Mouse (Mus musculus) frontal cortex, postnatal 25 days (tissue): Measurements from ENCODE around the gene Rubcn.

Source experiments
- DNase-seq, 2 experiments: peaks; one replicate each; pipeline ENCODE4 v3.0.0; 2022; ENCODE audit warnings: low spot score in 2 of 2

The Rubcn gene

DNA sequence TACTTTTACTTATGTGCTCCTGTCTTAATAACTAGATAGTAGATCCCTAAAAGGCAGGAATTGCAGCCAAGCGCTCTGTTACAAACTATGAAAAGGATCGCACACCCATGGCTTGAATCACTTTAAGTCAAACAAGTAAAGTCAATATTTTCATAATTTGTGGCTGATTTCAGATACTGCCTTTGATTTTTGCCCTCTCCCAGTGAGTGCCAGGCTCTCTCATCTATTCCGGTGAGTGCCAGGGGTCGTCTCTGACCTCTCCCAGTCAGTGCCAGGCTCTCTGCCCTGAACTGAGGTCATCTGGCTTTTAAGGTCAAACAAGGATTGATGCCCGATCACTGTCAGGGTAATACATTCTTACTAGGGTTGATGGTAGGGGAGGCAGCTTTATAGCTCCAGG is 59.1 kb downstream of the Rubcn start:
- no peak for DNase-seq

DNA sequence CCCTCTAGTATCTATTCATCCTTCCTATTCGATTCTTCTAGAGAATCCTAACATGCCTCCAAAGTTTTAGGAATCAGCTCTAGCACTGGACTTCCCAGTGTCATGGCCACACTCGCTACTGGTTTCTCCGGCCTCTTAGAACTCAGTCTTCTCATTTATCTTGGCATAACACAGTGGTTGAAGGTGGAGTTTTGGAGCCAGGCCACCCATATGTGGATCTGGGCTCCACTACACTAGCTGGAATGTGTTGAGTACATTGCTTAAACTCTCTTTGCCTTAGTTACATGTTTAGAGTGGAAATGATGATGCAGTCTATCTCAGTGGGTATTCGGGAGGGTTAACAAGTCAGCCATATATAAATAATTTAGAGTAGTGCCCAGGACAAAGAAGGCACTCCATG is 59.5 kb downstream of the Rubcn start:
- no peak for DNase-seq

GRCm38 (mm10) chr16:32815160-32815605 is 62.4 kb downstream of the Rubcn start:
- no peak for DNase-seq

DNA sequence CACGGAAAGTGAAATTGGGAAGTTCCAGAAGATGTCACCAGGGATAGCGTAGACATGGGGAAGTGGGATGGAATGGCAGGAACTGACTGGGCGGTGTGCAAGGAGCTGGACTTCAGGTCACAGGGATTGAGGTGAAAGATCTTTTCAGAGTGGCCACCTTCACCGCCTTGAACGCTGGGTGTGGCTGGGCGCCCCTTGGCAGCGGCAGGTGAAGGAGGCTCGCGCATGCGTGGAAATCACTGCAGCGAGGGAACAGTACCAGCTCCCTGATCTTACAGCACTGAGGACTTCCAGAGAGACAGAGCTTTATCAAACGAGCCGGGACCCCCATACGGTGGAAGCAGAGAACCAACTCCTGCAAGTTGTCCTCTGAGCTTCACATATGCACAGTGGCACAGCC is 63.0 kb downstream of the Rubcn start:
- peak in 1 of 2 experiments; percentile 17 for DNase-seq

- no peak for DNase-seq
These were observed 63.8 kb downstream of the Rubcn start for GRCm38 (mm10) chr16:32813771-32814170.

DNA sequence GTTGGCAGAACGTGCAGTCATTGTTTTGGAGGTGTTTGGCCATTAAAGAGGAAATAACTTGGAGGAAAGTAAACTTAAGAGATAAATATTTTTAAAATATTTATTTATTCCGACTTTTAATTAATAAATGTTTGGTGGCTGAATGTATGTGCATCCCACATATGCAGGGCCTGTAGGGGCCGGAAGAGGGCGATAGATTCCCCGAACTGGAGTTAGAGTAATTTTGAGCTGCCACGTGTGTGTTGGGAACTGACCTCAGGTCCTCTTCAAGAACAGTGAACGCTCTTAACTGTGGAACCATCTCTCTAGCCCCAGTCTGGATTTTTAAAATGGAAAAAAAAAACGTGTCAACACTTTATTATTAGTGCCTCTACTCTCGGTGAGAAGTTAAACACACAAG is 64.2 kb downstream of the Rubcn start:
- DNase-seq: no peak

DNA sequence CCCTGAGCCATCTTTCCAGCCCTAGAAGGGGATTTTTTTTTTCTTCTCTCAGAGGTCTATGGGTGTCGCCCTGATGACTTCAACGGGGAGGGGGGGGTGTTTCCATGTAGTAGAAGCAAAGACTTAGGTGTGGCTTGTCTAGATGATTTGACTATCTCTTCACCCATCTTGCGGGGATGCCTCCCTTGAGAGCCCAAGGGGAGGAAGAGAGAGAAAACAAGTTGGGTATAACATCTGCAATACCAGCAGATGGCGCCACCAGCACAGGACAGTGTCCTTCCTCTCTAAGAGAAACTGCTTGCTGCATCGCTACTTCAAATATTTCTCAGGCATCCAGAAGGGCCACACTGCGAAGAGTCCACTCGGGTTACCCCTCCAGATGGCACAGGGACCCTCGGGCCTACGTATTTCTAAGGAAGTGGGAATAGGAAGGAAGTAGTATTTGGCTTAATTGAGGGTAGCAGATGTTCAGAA is 64.6 kb downstream of the Rubcn start:
- DNase-seq: peak; percentile 64 to 78

- DNase-seq: no peak
These were observed 67.2 kb downstream of the Rubcn start, which contains the start of gene Smbd1 for GRCm38 (mm10) chr16:32810321-32810720. Gene Smbd1, minus strand, starts transcription at chr16:32810477.

DNA sequence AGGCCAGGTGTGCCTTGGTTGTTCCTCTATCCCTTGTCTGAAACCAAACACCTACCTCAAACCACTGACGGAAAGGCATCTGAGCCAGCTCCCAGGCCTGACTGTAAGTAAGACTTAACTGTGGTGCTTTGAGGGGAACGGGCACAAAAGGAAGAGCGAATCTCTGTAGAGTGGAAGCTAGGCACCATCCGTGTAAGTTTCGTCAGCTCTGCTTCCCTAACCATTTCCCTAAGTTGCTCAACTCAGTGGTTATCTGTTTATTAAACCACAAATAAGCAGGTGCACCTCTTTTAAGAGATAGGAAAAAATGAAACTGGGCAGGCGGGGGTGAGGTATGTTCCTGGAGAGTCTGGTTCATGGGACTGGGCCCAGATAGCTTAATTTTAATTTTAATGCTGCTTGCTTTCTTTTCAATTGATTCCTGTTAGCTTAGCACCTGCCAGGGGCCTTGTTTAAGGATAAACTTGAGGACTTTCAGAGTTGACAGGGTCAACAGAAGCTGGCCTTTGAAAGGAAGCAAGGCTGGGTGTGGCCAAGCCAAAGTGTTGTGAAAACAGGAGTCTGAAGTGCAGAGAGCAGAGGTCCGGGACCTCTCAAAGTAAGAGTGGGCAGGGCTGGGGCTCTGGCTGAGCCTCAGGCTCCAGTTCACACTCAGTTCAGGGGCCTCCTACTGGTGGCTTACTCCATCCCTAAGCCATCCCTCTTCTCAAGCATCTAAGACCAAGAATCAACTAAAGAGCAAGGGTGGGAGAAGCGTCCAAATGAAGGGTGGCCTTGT is 70.0 kb downstream of the Rubcn start:
- no peak for DNase-seq

DNA sequence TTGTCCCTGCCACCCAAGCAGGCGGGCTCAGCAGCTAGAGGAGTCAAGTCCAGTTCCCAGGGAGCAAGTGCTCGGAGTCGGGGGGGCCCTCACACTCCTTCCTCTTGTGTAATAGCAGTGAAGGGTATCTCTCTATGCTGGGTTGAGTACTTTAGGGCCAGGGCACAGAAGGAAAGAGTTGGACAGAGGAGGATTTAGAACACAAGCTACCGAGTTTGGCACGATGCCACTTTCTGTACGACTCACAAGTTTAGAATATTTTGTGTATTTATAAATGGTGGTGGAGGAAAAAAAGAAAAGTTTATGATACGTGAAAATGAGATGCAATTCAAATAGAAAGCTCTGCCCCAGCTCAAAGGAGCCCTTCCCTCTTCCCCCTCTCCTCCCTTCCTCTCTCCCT is 72.4 kb downstream of the Rubcn start:
- DNase-seq: no peak

DNA sequence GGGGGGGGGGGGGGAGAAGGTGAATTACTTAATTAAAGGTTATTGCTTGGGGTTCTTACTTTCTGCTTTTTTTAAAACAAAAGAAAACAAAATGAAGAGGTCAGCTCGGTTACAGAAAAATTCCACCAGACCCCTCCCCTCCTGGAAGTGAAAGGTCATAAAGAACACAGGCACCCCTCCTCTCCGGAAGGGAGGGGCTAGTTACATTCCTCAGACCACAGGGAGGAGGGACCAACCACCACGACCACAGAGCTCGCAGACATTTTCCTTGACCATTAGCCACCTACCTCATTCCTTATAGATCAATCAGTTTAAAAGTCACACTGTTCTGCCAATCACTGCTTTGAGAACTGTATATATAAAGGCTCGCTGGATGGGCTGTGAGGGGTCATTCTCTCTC is 73.7 kb downstream of the Rubcn start:
- DNase-seq: no peak

GRCm38 (mm10) chr16:32803252-32803853 is 74.2 kb downstream of the Rubcn start:
- DNase-seq: peak; percentile 12 to 15

DNA sequence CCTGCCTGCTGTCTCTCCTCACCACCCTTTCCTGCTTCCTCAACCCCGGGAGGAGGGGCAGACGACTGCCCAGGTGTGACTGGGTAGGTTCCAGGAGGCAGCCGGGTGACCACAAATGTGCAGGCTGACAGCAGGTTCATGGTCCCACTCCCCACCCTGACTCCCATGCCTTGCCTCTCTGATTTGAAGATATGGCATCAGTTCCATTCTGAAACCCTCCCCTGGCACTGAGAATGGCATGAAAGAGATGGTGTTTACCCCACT is 80.2 kb downstream of the Rubcn start, which contains the start of gene Muc20:
Muc20 (minus strand) TSS at position 10 of the 264 bp plus-strand sequence.
- no peak for DNase-seq

DNA sequence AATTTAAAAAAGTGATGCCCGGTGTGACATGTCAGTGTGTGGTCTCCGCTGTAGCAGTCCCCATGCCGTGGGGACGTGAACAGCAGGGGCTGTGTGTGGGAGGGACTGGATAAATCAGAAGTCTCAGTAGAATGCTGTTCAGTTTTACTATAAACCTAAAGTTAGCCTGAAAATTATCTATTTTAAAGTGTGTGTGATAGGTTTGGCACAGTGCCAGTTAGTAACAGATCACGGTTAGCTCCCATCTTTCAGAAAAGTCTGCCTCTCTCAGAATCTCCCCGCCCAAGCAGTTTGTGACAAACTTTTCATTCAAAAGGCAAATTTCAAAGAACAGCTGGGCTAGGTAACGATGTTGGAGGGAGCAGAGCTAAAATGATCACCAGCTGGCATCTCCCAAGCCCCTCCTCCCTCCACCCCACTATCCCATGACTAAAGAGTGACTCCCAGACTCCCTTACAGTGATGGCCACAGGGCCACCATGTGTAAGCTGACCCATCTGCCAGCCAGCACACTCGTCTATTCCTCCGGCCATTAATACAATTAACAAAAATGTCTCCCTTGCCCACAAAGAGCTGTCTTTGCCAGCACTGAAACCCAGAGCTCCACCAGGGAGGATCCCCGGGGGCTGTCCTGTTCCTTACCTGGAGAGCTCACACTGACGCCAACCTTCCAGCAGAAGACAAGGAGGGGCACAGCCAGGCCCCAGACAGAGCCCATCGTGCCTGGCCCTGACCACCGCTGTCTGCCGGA is 80.7 kb downstream of the Rubcn start:
- no peak for DNase-seq

DNA sequence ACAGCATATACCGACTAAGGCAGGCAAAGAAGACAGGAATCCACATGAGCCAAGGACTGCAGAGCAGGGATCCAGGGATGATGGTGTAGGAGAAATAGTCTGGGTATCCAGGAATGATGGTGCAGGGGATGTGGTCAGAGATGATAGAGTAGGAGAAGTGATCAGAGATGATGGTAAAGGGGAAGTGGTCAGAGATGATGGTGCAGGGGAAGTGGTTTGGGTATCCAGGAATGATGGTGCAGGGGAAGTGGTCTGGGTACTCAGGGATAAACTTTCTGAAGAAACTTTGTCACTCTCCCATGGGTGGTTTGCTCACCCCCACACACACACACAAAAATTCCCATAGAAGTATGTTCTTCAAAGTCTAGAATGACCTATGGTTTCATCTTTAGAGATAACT is 82.4 kb downstream of the Rubcn start:
- DNase-seq: no peak

- no peak for DNase-seq
These were observed 87.5 kb downstream of the Rubcn start for GRCm38 (mm10) chr16:32790056-32790455.

DNA sequence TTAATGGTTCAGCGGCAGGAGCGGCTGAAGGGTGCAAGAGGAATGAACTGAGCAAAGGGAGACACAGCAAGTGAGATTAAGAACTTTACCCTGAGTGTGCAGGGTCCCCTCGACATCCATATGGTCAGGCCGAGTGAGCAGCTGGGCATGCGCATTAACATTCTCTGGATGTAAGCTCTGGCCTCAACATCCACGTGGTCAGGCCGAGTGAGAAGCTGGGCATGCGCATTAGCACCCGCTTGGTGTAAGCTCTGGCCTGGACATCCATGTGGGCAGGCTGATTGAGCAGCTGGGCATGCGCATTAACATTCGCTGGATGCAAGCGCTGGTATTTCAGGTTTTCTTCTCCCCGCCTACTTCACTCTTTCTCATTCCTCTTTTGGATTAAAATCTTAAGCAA is 92.7 kb downstream of the Rubcn start:
- DNase-seq: peak in 1 of 2 experiments; percentile 9

GRCm38 (mm10) chr16:32783324-32784062 is 94.1 kb downstream of the Rubcn start:
- DNase-seq: no peak

GRCm38 (mm10) chr16:32778956-32779355 is 98.6 kb downstream of the Rubcn start:
- DNase-seq: no peak

DNA sequence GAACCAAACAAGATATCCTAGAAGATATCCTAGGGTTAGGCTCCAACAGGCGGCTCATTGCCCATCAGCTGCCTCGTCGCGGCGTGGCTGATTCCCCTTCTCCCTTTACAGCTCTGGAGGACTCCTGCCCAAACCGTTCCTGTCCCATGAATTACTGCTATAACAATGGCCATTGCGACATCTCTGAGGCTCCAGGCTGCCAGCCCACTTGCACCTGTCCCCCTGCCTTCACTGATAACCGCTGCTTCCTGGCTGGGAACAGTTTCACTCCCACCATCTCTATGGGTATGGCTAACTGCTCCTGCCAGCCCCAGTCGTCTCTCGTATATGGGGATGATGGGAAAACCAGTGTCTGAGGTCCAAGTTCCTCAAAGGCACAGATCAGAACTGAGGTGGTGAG is 100.9 kb downstream of the Rubcn start:
- DNase-seq: no peak
